Comparison of ENCODE assay signal across 8 mouse cellular contexts in the genomic region with DNA sequence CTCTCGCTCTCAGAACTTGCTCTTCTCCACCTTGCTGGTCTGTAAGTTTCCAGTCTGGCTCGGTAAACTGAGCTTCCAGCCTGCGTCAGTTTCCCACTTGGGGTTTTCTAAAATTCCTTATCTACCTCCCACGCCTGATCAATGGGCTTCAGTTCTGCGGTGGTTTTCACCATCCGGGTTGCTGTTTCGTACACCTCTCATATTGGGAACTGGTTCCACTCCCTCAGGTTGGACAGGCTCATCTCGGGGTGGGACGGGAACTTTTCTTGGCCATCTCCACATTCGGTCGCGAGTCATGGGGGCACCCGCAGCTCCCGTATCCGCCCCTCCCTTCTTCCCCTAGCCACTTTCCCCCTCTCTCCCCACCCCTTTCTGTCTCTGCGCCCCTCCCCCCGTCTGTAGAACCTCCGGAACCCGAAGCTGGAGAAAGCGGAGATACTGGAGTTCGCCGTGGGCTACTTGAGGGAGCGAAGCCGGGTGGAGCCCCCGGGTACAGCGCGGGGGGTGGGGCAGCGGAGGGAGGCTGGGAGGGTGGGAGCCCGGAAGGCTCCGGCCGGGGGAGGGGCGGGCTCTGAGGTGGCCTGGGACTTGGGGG. TPM values are rescaled to one million over a fixed set of nuclear protein-coding genes. Genes with fewer than 3 reads are reported as not detected.
DNase-seq lines count a peak whose midpoint lies in the region; ATAC-seq and TF ChIP-seq lines count a peak whose summit lies in the region.

No protein-coding gene starts in this region.

- H3K27ac ChIP-seq in left cerebral cortex, adult 2 months: peak overlapping the region; percentile 62
- peak overlapping the region; percentile 78; the same call in 1 of the 2 replicates for H3K27ac ChIP-seq in embryonic fibroblast, embryonic 13.5 days (ENCODE audit: insufficient read depth, low read length)
- peak overlapping the region; percentile 95 for H3K27ac ChIP-seq in limb, embryonic 15.5 days
- H3K27ac ChIP-seq in stomach, embryonic 15.5 days: peak overlapping the region; percentile 94

- intact Hi-C loops in left cerebral cortex, adult 2 months (cut with DNase I): loop anchor here (1.0 kb wide), 1 partner anchor 55 kb away; no protein-coding TSS in a partner anchor
- intact Hi-C loops in gastrocnemius, postnatal 36 days (cut with DNase I): loop anchor here (1.0 to 10.0 kb wide), 3 partner anchors 56 to 561 kb away; partner anchors contain the start of genes Rpl26 and Senp3

- ATAC-seq in limb, embryonic 15.5 days (ENCODE audit: insufficient number of reproducible peaks, low FRiP score, low TSS enrichment, low read depth): no peak
- no peak for ATAC-seq in stomach, embryonic 15.5 days (ENCODE audit: insufficient read depth, low FRiP score, low read depth)

- H3K9me3 ChIP-seq in limb, embryonic 15.5 days: no peaks in the 10 kb centered on the region
- H3K9me3 ChIP-seq in stomach, embryonic 15.5 days: no peaks in the 10 kb centered on the region

- DNase-seq in left cerebral cortex, adult 2 months (ENCODE audit: extremely low spot score in 1 of 2, low spot score in 2 of 2): no peak
- DNase-seq in left cerebral cortex, adult 11 months (ENCODE audit: low spot score): no peak
- peak; percentile 79 for DNase-seq in R1 (ENCODE audit: low read depth, low spot score)
- no peak for DNase-seq in gastrocnemius, postnatal 36 days
- no peak for DNase-seq in frontal cortex, adult 2 months (ENCODE audit: extremely low spot score in 1 of 2, low spot score in 1 of 2)

- peak; percentile 31; the same call in 1 of the 2 replicates for TF ChIP-seq POLR2A in embryonic fibroblast, embryonic 13.5 days (IDR thresholded peaks at IDR 0.05; ENCODE audit: low read depth, low read length)

- 0 out of 2 replicates have a peak, but pooled peaks cover 2% of the 10 kb centered on the region for H3K27me3 ChIP-seq in limb, embryonic 15.5 days
- H3K27me3 ChIP-seq in stomach, embryonic 15.5 days (replicated peaks): no peaks in the 10 kb centered on the region

- under 1% methylated on average over 31 of the region's 32 CpGs for WGBS in limb, embryonic 15.5 days
- under 1% methylated on average over 32 of the region's 32 CpGs for WGBS in stomach, embryonic 15.5 days

- peak overlapping the region; percentile 65 for H3K4me3 ChIP-seq in left cerebral cortex, adult 2 months
- H3K4me3 ChIP-seq in embryonic fibroblast, embryonic 13.5 days (ENCODE audit: insufficient read depth, low read length): peak overlapping the region; percentile 62
- peak overlapping the region; percentile 82 for H3K4me3 ChIP-seq in limb, embryonic 15.5 days
- peak overlapping the region; percentile 82 for H3K4me3 ChIP-seq in stomach, embryonic 15.5 days (replicated peaks)

- 0 out of 2 replicates have a peak, but pooled peaks cover 3% of the 10 kb centered on the region for H3K4me1 ChIP-seq in embryonic fibroblast, embryonic 13.5 days (ENCODE audit: control insufficient read depth, insufficient read depth, low read length)
- H3K4me1 ChIP-seq in limb, embryonic 15.5 days: peaks cover 59% of the 10 kb centered on the region
- peaks cover 39% of the 10 kb centered on the region for H3K4me1 ChIP-seq in stomach, embryonic 15.5 days

- H3K4me2 ChIP-seq in limb, embryonic 15.5 days: peak overlapping the region; percentile 97
- H3K4me2 ChIP-seq in stomach, embryonic 15.5 days: peak overlapping the region; percentile 95

- no peaks in the 10 kb centered on the region for H3K36me3 ChIP-seq in limb, embryonic 15.5 days
- no peaks in the 10 kb centered on the region for H3K36me3 ChIP-seq in stomach, embryonic 15.5 days

- H3K9ac ChIP-seq in limb, embryonic 15.5 days: peak overlapping the region; percentile 74
- peak overlapping the region; percentile 63 for H3K9ac ChIP-seq in stomach, embryonic 15.5 days

- no peak for TF ChIP-seq CTCF in left cerebral cortex, adult 2 months (IDR thresholded peaks at IDR 0.05)
- TF ChIP-seq CTCF in embryonic fibroblast, embryonic 13.5 days (IDR thresholded peaks at IDR 0.05; ENCODE audit: borderline replicate concordance, insufficient read depth, low read length): no peak

RNA-seq across cellular contexts. Expression of gene 9130213A22Rik, which starts 0.6 kb away (rescaled TPM):
- 1 to 10 TPM; 1.3 to 1.4 TPM for total RNA-seq in left cerebral cortex, adult 2 months (2021)
- polyA plus RNA-seq in embryonic fibroblast, embryonic 13.5 days (2011; ENCODE audit: insufficient read length, low read depth, missing spikeins): 0.88 and 1.1 TPM in 2 replicates
- polyA plus RNA-seq in limb, embryonic 15.5 days (2015; fragmentation: Nextera tagmentation; extraction: Ambion mirVana): 0.40 and 0.49 TPM in 2 replicates
- polyA plus RNA-seq in stomach, embryonic 15.5 days (2015; fragmentation: Nextera tagmentation; extraction: Ambion mirVana): 0.37 TPM in 2 replicates
- not detected for total RNA-seq in gastrocnemius, postnatal 36 days (2021)
- 1.8 and 1.9 TPM in 2 replicates for polyA plus RNA-seq in frontal cortex, adult 2 months (2012; rRNA removed)

RNA-seq across cellular contexts. Expression of gene Hes7, which starts 1.6 kb away (rescaled TPM):
- under 1 TPM; 0.57 to 0.82 TPM for total RNA-seq in left cerebral cortex, adult 2 months (2021)
- not detected in 2 replicates for polyA plus RNA-seq in embryonic fibroblast, embryonic 13.5 days (2011; ENCODE audit: insufficient read length, low read depth, missing spikeins)
- polyA plus RNA-seq in limb, embryonic 15.5 days (2015; fragmentation: Nextera tagmentation; extraction: Ambion mirVana): 0.58 and 0.68 TPM in 2 replicates
- polyA plus RNA-seq in stomach, embryonic 15.5 days (2015; fragmentation: Nextera tagmentation; extraction: Ambion mirVana): 0.76 and 1.0 TPM in 2 replicates
- total RNA-seq in gastrocnemius, postnatal 36 days (2021): not detected
- 0.78 and 0.86 TPM in 2 replicates for polyA plus RNA-seq in frontal cortex, adult 2 months (2012; rRNA removed)

RNA-seq across cellular contexts. Expression of gene Aloxe3, which starts 3.9 kb away (rescaled TPM):
- total RNA-seq in left cerebral cortex, adult 2 months (2021): 1 to 10 TPM; 6.5 TPM
- polyA plus RNA-seq in embryonic fibroblast, embryonic 13.5 days (2011; ENCODE audit: insufficient read length, low read depth, missing spikeins): 0.27 TPM in 1 of 2 replicates, not detected in the other
- polyA plus RNA-seq in limb, embryonic 15.5 days (2015; fragmentation: Nextera tagmentation; extraction: Ambion mirVana): 11.7 and 14.9 TPM in 2 replicates
- polyA plus RNA-seq in stomach, embryonic 15.5 days (2015; fragmentation: Nextera tagmentation; extraction: Ambion mirVana): 0.27 and 1.2 TPM in 2 replicates
- total RNA-seq in gastrocnemius, postnatal 36 days (2021): not detected
- 5.1 and 8.0 TPM in 2 replicates for polyA plus RNA-seq in frontal cortex, adult 2 months (2012; rRNA removed)

RNA-seq across cellular contexts. Expression of gene Per1, which starts 26.8 kb away (rescaled TPM):
- total RNA-seq in left cerebral cortex, adult 2 months (2021): 100 to 1,000 TPM; 114 to 185 TPM
- 23.1 and 30.9 TPM in 2 replicates for polyA plus RNA-seq in embryonic fibroblast, embryonic 13.5 days (2011; ENCODE audit: insufficient read length, low read depth, missing spikeins)
- 24.3 and 28.9 TPM in 2 replicates for polyA plus RNA-seq in limb, embryonic 15.5 days (2015; fragmentation: Nextera tagmentation; extraction: Ambion mirVana)
- polyA plus RNA-seq in stomach, embryonic 15.5 days (2015; fragmentation: Nextera tagmentation; extraction: Ambion mirVana): 15.4 and 20.3 TPM in 2 replicates
- total RNA-seq in gastrocnemius, postnatal 36 days (2021): 10 to 100 TPM; 60.9 to 89.0 TPM
- polyA plus RNA-seq in frontal cortex, adult 2 months (2012; rRNA removed): 42.7 and 55.8 TPM in 2 replicates

RNA-seq across cellular contexts. Expression of gene Vamp2, which starts 33.5 kb away (rescaled TPM):
- 1,000 to 10,000 TPM; 1,115 to 1,119 TPM for total RNA-seq in left cerebral cortex, adult 2 months (2021)
- 51.1 and 58.3 TPM in 2 replicates for polyA plus RNA-seq in embryonic fibroblast, embryonic 13.5 days (2011; ENCODE audit: insufficient read length, low read depth, missing spikeins)
- 95.0 and 103 TPM in 2 replicates for polyA plus RNA-seq in limb, embryonic 15.5 days (2015; fragmentation: Nextera tagmentation; extraction: Ambion mirVana)
- 68.5 and 84.6 TPM in 2 replicates for polyA plus RNA-seq in stomach, embryonic 15.5 days (2015; fragmentation: Nextera tagmentation; extraction: Ambion mirVana)
- total RNA-seq in gastrocnemius, postnatal 36 days (2021): 10 to 100 TPM; 26.7 to 38.1 TPM
- polyA plus RNA-seq in frontal cortex, adult 2 months (2012; rRNA removed): 1,200 and 1,339 TPM in 2 replicates
